Mouse (Mus musculus) thymus, postnatal 0 days (tissue): ENCODE data around the gene Itsn1. TPM values are rescaled to one million over a fixed set of nuclear protein-coding genes. Genes with fewer than 3 reads are reported as not detected.
A peak's percentile ranks its signal among the peaks of the same experiment; 100 is the strongest.

Experiments used
- DNase-seq: peaks from one replicate; pipeline ENCODE4 v3.0.0-alpha.2; 2015; ENCODE audit warnings: low spot score
- polyA plus RNA-seq: library from polyadenylated mRNA; unstranded; fragments of >200 nt; fragmentation: Nextera tagmentation; extraction: Ambion mirVana; gene quantifications from 2 replicates; pipeline ENCODE4 v1.2.1, GENCODE M21; 2015

The Itsn1 gene
- polyA plus RNA-seq, 1 experiment from 2014 or later = 3.0 TPM

GRCm38 (mm10) chr16:91804831-91805230, 75.8 kb downstream of the Itsn1 start:
- DNase-seq = no peak

GRCm38 (mm10) chr16:91810235-91810634, 81.2 kb downstream of the Itsn1 start:
- no peak for DNase-seq

GRCm38 (mm10) chr16:91811339-91811738, 82.3 kb downstream of the Itsn1 start:
- DNase-seq = no peak

GRCm38 (mm10) chr16:91811876-91812275, 82.8 kb downstream of the Itsn1 start:
- DNase-seq = no peak

GRCm38 (mm10) chr16:91813543-91813942, 84.5 kb downstream of the Itsn1 start:
- DNase-seq = no peak

GRCm38 (mm10) chr16:91815067-91815466, 86.0 kb downstream of the Itsn1 start:
- no peak for DNase-seq

- DNase-seq = no peak
These were observed 91.2 kb downstream of the Itsn1 start for GRCm38 (mm10) chr16:91820299-91820698.

- DNase-seq = no peak
These were observed 93.2 kb downstream of the Itsn1 start for GRCm38 (mm10) chr16:91822325-91822724.

GRCm38 (mm10) chr16:91822759-91823158, 93.7 kb downstream of the Itsn1 start:
- DNase-seq = no peak

GRCm38 (mm10) chr16:91825774-91826325, 96.8 kb downstream of the Itsn1 start:
- DNase-seq = peak; percentile 87

- no peak for DNase-seq
These were observed 97.8 kb downstream of the Itsn1 start for GRCm38 (mm10) chr16:91826893-91827292.

- DNase-seq = no peak
These were observed 98.4 kb downstream of the Itsn1 start for GRCm38 (mm10) chr16:91827456-91827855.

- no peak for DNase-seq
These were observed 99.1 kb downstream of the Itsn1 start for GRCm38 (mm10) chr16:91828160-91828559.

GRCm38 (mm10) chr16:91828603-91829002, 99.5 kb downstream of the Itsn1 start:
- DNase-seq = no peak

GRCm38 (mm10) chr16:91829121-91829520, 100.0 kb downstream of the Itsn1 start:
- no peak for DNase-seq

GRCm38 (mm10) chr16:91830260-91830659, 101.2 kb downstream of the Itsn1 start:
- DNase-seq = no peak

- no peak for DNase-seq
These were observed 104.0 kb downstream of the Itsn1 start for GRCm38 (mm10) chr16:91833121-91833520.

- DNase-seq = no peak
These were observed 104.5 kb downstream of the Itsn1 start for GRCm38 (mm10) chr16:91833558-91833957.

- DNase-seq = no peak
These were observed 104.9 kb downstream of the Itsn1 start for GRCm38 (mm10) chr16:91833981-91834380.

GRCm38 (mm10) chr16:91835790-91836189, 106.7 kb downstream of the Itsn1 start:
- DNase-seq = no peak

- no peak for DNase-seq
These were observed 107.8 kb downstream of the Itsn1 start for GRCm38 (mm10) chr16:91836592-91837557.

GRCm38 (mm10) chr16:91837558-91838041, 108.5 kb downstream of the Itsn1 start:
- no peak for DNase-seq
